Mouse (Mus musculus) midbrain, embryonic 16.5 days (tissue): Measurements from ENCODE around the gene Cpm. TPM values are rescaled to one million over a fixed set of nuclear protein-coding genes. Genes with fewer than 3 reads are reported as not detected.
"Not testable (repeated sequence)": the region's sequence is repeated elsewhere in the genome, so short reads cannot be mapped to it uniquely, and the experiment has no call there.

Experiments used
- ATAC-seq: fragments of 200-750 bp; cut with Nextera tagmentation; 2 replicates; pipeline ENCODE4 v1.8.0; 2017; ENCODE audit warnings: moderate TSS enrichment
- H3K27ac ChIP-seq: fragments of 300-500 bp; sonication (generic); 2 replicates; pipeline ENCODE4 v1.5.1; 2014; ENCODE audit warnings: mild to moderate bottlenecking, low read length, mixed read lengths
- H3K27me3 ChIP-seq: fragments of 300-500 bp; sonication (generic); 2 replicates; pipeline ENCODE4 v1.6.1; 2014; ENCODE audit warnings: low read depth, low read length, mixed read lengths; ENCODE audit not compliant: control insufficient read depth, insufficient read depth
- H3K36me3 ChIP-seq: fragments of 300-500 bp; sonication (generic); 2 replicates; pipeline ENCODE4 v1.6.1; 2014; ENCODE audit warnings: mild to moderate bottlenecking, low read length, moderate library complexity, mixed read lengths; ENCODE audit not compliant: control insufficient read depth, insufficient read depth
- H3K4me1 ChIP-seq: fragments of 300-500 bp; sonication (generic); 2 replicates; pipeline ENCODE4 v1.6.1; 2014; ENCODE audit warnings: mild to moderate bottlenecking, low read length, mixed read lengths; ENCODE audit not compliant: control insufficient read depth, insufficient read depth
- H3K4me2 ChIP-seq: fragments of 300-500 bp; sonication (generic); 2 replicates; pipeline ENCODE4 v1.6.1; 2014; ENCODE audit warnings: mild to moderate bottlenecking, low read length, mixed read lengths
- H3K4me3 ChIP-seq: fragments of 300-500 bp; sonication (generic); 2 replicates; pipeline ENCODE4 v1.5.1; 2014; ENCODE audit warnings: low read depth, mild to moderate bottlenecking, low read length, moderate library complexity, mixed read lengths
- H3K9ac ChIP-seq: fragments of 300-500 bp; sonication (generic); 2 replicates; pipeline ENCODE4 v1.6.1; 2014; ENCODE audit warnings: low read depth, low read length, mixed read lengths
- H3K9me3 ChIP-seq: fragments of 300-500 bp; sonication (generic); replicated peaks from 2 replicates; pipeline ENCODE4 v1.6.1; 2014; ENCODE audit warnings: mild to moderate bottlenecking, low read length, mixed read lengths; ENCODE audit not compliant: control insufficient read depth, poor library complexity, severe bottlenecking
- WGBS: fragments of 180-500 bp; shearing (Covaris S2); extraction: QIAGEN DNeasy Blood & Tissue Kit; methylation state at CpG from one replicate; pipeline ENCODE4 v1.1.7; 2014; 5-methylcytosine and 5-hydroxymethylcytosine counted together
- polyA plus RNA-seq: library from polyadenylated mRNA; unstranded; fragments of >200 nt; fragmentation: Nextera tagmentation; extraction: Ambion mirVana; gene quantifications from 2 replicates; pipeline ENCODE4 v1.2.1, GENCODE M21; 2015

Gene Cpm
- polyA plus RNA-seq, 1 experiment from 2014 or later: 13.5 TPM

DNA sequence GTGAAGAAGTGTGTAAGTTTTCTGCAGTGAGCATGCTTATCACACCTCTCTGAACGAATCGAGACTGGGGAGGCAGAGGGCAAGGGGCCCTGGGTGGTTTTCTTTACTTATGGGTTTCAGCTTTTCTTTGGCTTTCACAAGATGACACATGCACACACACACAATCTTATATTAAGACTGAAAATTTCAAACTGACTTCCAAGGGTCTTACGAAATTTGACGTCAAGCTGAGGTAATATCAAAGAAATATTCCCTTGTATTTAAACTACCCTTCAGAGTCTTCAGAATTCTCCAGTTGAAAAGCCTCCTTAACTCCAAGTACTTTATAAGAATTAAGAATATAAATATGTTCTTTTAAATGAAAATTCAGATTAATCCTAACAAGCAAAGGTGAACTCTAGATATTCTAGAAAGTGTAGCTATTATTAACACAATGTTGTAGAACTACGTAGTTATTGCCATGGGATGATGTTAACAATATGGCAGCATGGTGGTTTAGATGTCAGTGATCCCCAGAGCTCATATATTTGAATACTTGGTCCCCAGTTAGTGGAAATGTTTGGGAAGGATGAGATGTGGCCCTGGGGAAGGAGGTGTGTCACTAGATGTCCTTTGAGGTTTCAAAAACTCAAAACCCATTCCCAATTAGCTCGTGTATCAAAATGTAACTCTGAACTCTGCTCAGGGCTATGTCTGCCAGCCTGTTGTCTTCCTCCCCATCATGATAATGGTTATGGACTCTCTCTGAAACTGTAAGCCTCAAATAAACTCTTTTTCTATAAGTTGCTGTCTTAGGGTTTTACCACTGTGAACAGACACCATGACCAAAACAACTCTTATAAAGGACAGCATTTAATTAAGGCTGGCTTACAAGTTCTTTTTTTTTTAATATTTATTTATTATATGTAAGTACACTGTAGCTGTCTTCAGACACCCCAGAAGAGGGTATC, 44.5 kb upstream of the Cpm start:
- no peaks in the 10 kb centered on the region; the same call in 1 of the 2 replicates for H3K27me3 ChIP-seq
- H3K9ac ChIP-seq: no peak overlapping the region
- no peaks in the 10 kb centered on the region for H3K9me3 ChIP-seq
- H3K4me1 ChIP-seq: no peaks in the 10 kb centered on the region
- ATAC-seq: no peak
- H3K4me2 ChIP-seq: no peak overlapping the region
- no peak overlapping the region for H3K27ac ChIP-seq
- H3K4me3 ChIP-seq: no peak overlapping the region
- 94% methylated on average over 6 of the region's 6 CpGs for WGBS
- H3K36me3 ChIP-seq: no peaks in the 10 kb centered on the region

DNA sequence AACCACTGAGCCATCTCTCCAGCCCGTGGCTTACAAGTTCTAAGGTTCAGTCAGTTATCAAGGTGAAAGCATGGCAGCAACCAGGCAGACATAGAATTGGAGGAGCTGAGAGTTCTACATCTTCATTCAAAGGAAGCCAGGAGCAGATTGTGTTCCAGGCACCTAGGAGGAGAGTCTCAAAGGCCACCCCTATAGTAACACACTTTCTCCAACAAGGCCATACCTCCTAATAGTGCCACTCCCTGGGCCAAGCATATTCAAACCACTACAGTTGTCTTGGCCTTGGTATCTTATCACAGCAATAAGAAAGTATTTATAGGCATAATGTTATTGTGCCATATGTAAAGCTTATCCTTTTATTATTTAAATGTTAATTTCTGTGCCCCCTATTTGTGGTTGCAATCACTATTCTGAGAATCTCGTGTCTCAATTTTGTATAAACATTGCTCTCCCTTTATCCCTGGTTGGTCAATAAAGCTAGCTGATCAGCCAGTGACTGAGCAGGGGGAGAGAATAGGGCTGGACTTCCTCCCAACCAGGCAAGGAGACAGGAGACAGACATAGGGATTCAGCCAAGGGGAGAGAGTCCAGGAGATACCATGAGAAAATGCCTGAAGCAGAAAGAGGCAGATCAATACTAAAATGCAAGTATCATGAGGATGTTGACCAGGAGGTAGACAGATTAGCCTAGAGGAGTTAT, 43.5 kb upstream of the Cpm start:
- no peaks in the 10 kb centered on the region; the same call in 1 of the 2 replicates for H3K27me3 ChIP-seq
- WGBS: 65% methylated on average over 2 of the region's 2 CpGs
- H3K4me3 ChIP-seq: no peak overlapping the region
- no peaks in the 10 kb centered on the region for H3K9me3 ChIP-seq
- ATAC-seq: no peak
- no peaks in the 10 kb centered on the region for H3K36me3 ChIP-seq
- H3K4me2 ChIP-seq: no peak overlapping the region
- no peaks in the 10 kb centered on the region for H3K4me1 ChIP-seq
- no peak overlapping the region for H3K27ac ChIP-seq
- no peak overlapping the region for H3K9ac ChIP-seq

DNA sequence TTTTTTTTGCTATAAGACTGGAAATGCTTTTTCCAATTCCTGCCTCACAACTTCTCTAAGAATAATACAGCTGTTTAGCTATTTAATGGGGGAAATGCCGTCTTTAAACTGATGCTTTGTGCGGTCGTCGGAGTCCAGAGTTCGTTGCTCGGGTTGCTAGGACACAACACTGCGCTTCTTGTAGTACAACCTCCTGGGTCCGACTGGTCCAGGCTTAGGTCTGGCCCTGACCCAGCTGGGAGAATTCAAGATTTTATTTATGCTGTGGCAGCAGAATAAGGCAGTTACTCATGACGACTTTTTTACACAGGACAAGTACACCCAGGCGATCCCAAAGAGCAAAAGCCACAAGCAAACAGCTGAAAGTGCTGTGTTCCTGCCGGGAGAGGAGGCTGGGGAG, 42.4 kb upstream of the Cpm start:
- H3K36me3 ChIP-seq: no peaks in the 10 kb centered on the region
- no peak overlapping the region for H3K27ac ChIP-seq
- no peaks in the 10 kb centered on the region for H3K9me3 ChIP-seq
- no peak for ATAC-seq
- H3K4me1 ChIP-seq: no peaks in the 10 kb centered on the region
- H3K4me2 ChIP-seq: no peak overlapping the region
- H3K9ac ChIP-seq: no peak overlapping the region
- no peak overlapping the region for H3K4me3 ChIP-seq
- H3K27me3 ChIP-seq: no peaks in the 10 kb centered on the region; the same call in 1 of the 2 replicates
- WGBS: 43% methylated on average over 11 of the region's 11 CpGs

DNA sequence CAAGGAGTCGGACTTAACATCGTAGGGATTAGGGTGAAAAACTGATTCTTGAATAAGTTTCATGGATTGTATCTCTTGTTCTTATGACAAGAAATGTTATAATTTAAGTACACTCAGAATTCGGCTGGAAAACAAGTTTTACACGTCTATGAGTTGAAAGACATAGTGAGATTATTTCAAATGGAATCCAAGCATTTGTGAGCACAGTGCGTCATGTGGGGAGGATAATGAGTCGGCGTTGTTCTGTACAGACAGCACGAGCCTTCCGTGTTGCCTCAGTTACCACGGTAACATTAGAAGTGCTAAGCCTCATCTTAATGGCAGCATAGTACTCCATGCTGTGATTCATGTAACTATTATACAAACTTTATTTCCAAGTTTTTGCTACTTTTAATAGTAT, 42.0 kb upstream of the Cpm start:
- no peak for ATAC-seq
- Histone ChIP-seq H3K9ac (no peak overlapping the region), H3K27ac (no peak overlapping the region), H3K4me1 (no peaks in the 10 kb centered on the region), H3K36me3 (no peaks in the 10 kb centered on the region), H3K9me3 (no peaks in the 10 kb centered on the region), H3K4me3 (no peak overlapping the region), H3K27me3 (no peaks in the 10 kb centered on the region; the same call in 1 of the 2 replicates), H3K4me2 (no peak overlapping the region)
- WGBS: 78% methylated on average over 10 of the region's 10 CpGs

DNA sequence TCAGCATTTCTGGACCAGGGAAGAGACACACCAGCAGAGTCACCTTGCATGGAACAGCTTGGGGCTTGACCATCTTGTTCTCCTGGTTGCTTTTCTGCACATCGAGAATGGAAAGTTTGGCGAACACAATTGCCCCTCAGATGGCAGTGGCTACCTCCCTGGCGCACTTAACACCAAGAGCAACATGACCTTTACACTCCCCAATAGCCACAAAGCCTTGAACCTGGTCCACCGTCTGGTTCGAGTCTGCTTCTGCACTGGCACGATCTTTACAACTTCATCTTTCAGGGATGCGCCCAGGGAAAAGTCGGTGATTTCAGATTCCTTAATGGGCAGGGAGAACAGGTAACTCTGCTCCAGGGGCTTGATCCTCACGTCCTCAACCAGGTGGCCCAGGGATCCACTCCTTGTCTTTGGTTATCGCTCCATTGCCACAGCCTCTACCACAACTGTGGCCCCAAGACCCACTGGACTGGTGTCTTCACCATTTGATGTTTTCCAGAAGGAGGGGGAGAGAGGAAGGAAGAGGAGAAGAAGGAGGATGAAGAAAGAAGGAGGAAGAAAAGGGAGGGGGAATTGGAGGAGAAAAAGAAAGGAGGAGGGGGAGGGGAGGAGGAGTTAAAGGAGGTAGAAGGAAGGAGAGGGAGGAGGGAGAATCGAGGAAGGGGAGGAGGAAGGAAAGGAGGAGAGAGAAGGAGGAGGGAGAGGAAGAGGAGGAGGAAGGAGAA, 40.7 kb upstream of the Cpm start:
- ATAC-seq, H3K27me3 ChIP-seq, H3K4me2 ChIP-seq, H3K9me3 ChIP-seq, H3K4me3 ChIP-seq, H3K27ac ChIP-seq, H3K9ac ChIP-seq, H3K4me1 ChIP-seq, H3K36me3 ChIP-seq: not testable (repeated sequence)
- 91% methylated on average over 11 of the region's 11 CpGs for WGBS

DNA sequence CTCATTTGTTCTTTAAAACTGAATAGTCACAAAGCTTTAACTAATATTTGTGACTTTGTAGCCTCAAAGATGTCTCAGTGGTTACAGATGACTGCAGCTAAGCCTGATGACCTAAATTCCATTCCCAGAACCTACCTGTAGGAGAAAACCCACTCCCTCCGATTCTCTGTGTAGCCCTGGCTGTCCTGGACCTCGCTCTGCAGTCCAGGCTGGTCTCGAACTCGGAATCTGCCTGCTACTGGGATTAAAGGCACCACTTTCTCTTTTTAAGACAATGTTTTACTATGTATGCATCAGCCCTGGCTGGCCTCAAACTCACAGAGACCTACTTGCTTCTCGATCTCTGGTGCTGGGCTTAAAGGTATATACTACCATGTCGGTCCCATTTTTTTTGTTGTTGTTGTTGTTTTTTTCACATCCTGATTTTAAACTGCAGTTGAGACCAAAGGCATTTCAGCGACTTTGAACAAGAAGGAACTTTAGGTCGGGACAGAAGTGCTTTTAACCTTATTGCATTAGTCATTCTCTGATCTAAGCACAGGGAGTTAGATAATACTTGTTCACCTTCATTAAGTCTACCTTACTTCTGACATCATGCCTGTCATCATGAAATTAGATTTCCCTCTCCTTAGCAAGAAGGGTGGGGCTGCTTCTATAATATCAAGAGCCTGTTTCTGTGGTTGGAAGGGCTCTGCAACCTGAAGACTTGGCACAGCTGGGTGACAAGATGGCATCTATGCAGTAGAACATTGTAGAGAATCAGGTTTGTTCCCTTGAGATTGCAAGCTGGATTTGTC, 40.0 kb upstream of the Cpm start:
- no peak for ATAC-seq
- Histone ChIP-seq H3K9me3 (no peaks in the 10 kb centered on the region), H3K36me3 (no peaks in the 10 kb centered on the region), H3K9ac (no peak overlapping the region), H3K27ac (no peak overlapping the region), H3K4me3 (no peak overlapping the region), H3K4me1 (no peaks in the 10 kb centered on the region), H3K27me3 (no peaks in the 10 kb centered on the region), H3K4me2 (no peak overlapping the region)
- 89% methylated on average over 8 of the region's 8 CpGs for WGBS

DNA sequence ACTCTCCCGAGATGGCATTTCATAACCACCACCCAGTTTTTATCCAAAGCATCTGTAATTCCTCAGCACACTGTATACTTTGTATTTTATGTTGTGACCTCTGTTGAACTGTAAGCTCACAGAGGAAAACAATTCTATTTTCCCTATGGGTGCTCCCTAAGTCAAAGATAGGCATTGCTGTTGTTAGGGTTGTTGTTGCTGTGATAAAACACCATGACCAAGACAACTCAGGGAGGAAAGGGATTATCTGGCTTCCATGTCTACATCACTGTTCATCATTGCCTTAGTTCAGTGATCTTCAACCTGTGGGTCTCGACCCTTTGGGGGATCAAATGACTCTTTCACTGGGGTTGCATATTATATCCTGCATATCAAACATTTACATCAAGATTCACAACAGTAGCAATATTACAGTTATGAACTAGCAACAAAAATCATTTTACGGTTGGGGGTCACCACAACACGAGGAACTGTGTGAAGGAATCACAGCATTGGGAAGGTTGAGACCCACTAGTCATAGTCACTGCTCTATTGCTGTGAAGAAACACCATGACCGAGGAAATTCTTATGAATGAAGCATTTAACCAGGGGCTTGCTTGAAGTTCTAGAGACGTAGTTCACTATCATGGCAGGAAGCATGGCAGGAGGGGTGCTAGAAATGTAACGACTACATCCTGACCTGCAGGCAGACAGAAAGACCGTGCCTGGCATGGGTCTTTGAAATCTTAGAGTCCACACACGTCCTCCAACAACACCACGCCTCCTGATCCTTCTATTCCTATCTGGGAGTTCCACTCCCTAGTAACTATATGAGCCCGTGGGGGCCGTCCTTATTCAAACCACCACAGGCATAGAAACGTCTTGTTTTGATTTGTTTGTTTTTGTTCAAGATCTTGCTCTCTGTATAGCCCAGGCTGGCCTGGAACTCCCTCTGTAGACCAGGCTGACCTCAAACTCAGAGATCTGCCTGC, 38.7 kb upstream of the Cpm start:
- H3K9ac ChIP-seq: no peak overlapping the region
- no peak overlapping the region for H3K4me2 ChIP-seq
- ATAC-seq: no peak
- 82% methylated on average over 13 of the region's 13 CpGs for WGBS
- H3K4me3 ChIP-seq: no peak overlapping the region
- H3K27me3 ChIP-seq: no peaks in the 10 kb centered on the region
- no peaks in the 10 kb centered on the region for H3K4me1 ChIP-seq
- no peak overlapping the region for H3K27ac ChIP-seq
- H3K36me3 ChIP-seq: no peaks in the 10 kb centered on the region
- no peaks in the 10 kb centered on the region for H3K9me3 ChIP-seq

DNA sequence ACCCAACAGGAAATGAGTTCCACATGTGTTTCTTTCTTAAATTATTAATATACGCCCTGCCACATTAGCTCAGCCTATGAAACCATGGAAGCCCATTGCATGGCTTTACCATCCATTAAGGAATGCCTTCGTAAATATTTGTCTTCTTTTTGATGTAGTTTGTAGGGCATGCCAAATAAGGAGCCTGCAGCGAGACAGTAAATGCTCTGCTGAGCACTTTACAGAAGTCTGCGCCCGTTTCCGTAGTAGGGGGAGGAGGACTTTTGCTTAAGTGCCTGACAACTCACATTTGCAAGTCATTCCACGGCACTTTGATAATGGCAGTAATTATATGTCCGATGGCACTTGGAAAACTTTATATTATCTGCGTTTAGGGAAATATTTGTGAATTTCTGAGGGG, 37.5 kb upstream of the Cpm start:
- no peaks in the 10 kb centered on the region for H3K9me3 ChIP-seq
- 78% methylated on average over 9 of the region's 9 CpGs for WGBS
- ATAC-seq: no peak

More for the DNA sequence above, 37.5 kb upstream of the Cpm start:
- Histone ChIP-seq H3K4me1 (no peaks in the 10 kb centered on the region), H3K4me3 (no peak overlapping the region), H3K4me2 (no peak overlapping the region), H3K36me3 (no peaks in the 10 kb centered on the region), H3K9ac (no peak overlapping the region), H3K27me3 (no peaks in the 10 kb centered on the region), H3K27ac (no peak overlapping the region)
